Mouse (Mus musculus) forebrain, embryonic 16.5 days (tissue): ENCODE data around the gene Filip1l. TPM values are rescaled to one million over a fixed set of nuclear protein-coding genes. Genes with fewer than 3 reads are reported as not detected.

Experiments
- ATAC-seq: fragments of 200-750 bp; cut with Nextera tagmentation; 2 replicates; pipeline ENCODE4 v1.8.0; 2017; ENCODE audit warnings: mild to moderate bottlenecking, moderate library complexity
- H3K27ac ChIP-seq: fragments of 300-500 bp; sonication (generic); 2 replicates; pipeline ENCODE4 v1.5.1; 2014; ENCODE audit warnings: low read length, control low read depth
- H3K27me3 ChIP-seq: fragments of 300-500 bp; sonication (generic); replicated peaks from 2 replicates; pipeline ENCODE4 v1.6.1; 2014; ENCODE audit warnings: low read length; ENCODE audit not compliant: control insufficient read depth, insufficient read depth
- H3K36me3 ChIP-seq: fragments of 300-500 bp; sonication (generic); 2 replicates; pipeline ENCODE4 v1.6.1; 2014; ENCODE audit not compliant: control insufficient read depth, insufficient read depth
- H3K4me1 ChIP-seq: fragments of 300-500 bp; sonication (generic); replicated peaks from 2 replicates; pipeline ENCODE4 v1.6.1; 2014; ENCODE audit warnings: low read length; ENCODE audit not compliant: control insufficient read depth, insufficient read depth
- H3K4me2 ChIP-seq: fragments of 300-500 bp; sonication (generic); 2 replicates; pipeline ENCODE4 v1.6.1; 2014; ENCODE audit warnings: mild to moderate bottlenecking, low read length, control low read depth
- H3K4me3 ChIP-seq: fragments of 300-500 bp; sonication (generic); replicated peaks from 2 replicates; pipeline ENCODE4 v1.5.1; 2014; ENCODE audit warnings: mild to moderate bottlenecking, low read length, control low read depth
- H3K9ac ChIP-seq: fragments of 300-500 bp; sonication (generic); replicated peaks from 2 replicates; pipeline ENCODE4 v1.6.1; 2014; ENCODE audit warnings: low read depth, low read length, control low read depth
- H3K9me3 ChIP-seq: fragments of 300-500 bp; sonication (generic); 2 replicates; pipeline ENCODE4 v1.6.1; 2016; ENCODE audit warnings: low read length; ENCODE audit not compliant: control insufficient read depth
- WGBS: fragments of 180-500 bp; shearing (Covaris S2); extraction: QIAGEN DNeasy Blood & Tissue Kit; methylation state at CpG from one replicate; pipeline ENCODE4 v1.1.7; 2014; 5-methylcytosine and 5-hydroxymethylcytosine counted together
- polyA plus RNA-seq: library from polyadenylated mRNA; unstranded; fragments of >200 nt; fragmentation: Nextera tagmentation; extraction: Ambion mirVana; gene quantifications from 2 replicates; pipeline ENCODE4 v1.2.1, GENCODE M21; 2015

Filip1l gene
- polyA plus RNA-seq, 1 experiment from 2014 or later, result 2.2 TPM

- H3K27me3 ChIP-seq, result no peaks in the 10 kb centered on the region
- no peaks in the 10 kb centered on the region for H3K36me3 ChIP-seq
- no peaks in the 10 kb centered on the region for H3K4me1 ChIP-seq
- H3K4me2 ChIP-seq, result no peak overlapping the region
- H3K9ac ChIP-seq, result no peak overlapping the region
- H3K4me3 ChIP-seq, result no peak overlapping the region
- 62% methylated on average over 3 of the region's 3 CpGs for WGBS
- H3K9me3 ChIP-seq, result no peaks in the 10 kb centered on the region
- no peak for ATAC-seq
- H3K27ac ChIP-seq, result no peak overlapping the region
Observed at GRCm38 (mm10) chr16:57346258-57346657, 6.6 kb upstream of the Filip1l start.

- H3K36me3 ChIP-seq, result no peaks in the 10 kb centered on the region
- no peaks in the 10 kb centered on the region for H3K9me3 ChIP-seq
- no peak overlapping the region for H3K4me2 ChIP-seq
- H3K4me1 ChIP-seq, result peaks cover 6% of the 10 kb centered on the region; the same call in 1 of the 2 replicates
- no peak for ATAC-seq
- no peak overlapping the region for H3K9ac ChIP-seq
- H3K4me3 ChIP-seq, result no peak overlapping the region
- no peak overlapping the region for H3K27ac ChIP-seq
- no peaks in the 10 kb centered on the region for H3K27me3 ChIP-seq
- WGBS, result 91% methylated on average over 3 of the region's 3 CpGs
Observed at GRCm38 (mm10) chr16:57349039-57349438, 3.9 kb upstream of the Filip1l start.

GRCm38 (mm10) chr16:57349689-57350088, 3.2 kb upstream of the Filip1l start:
- Histone ChIP-seq H3K4me1 (peaks cover 6% of the 10 kb centered on the region; the same call in 1 of the 2 replicates), H3K4me2 (no peak overlapping the region), H3K27ac (no peak overlapping the region), H3K9ac (no peak overlapping the region), H3K27me3 (no peaks in the 10 kb centered on the region), H3K9me3 (no peaks in the 10 kb centered on the region), H3K36me3 (no peaks in the 10 kb centered on the region), H3K4me3 (no peak overlapping the region)
- 62% methylated on average over 3 of the region's 3 CpGs for WGBS
- ATAC-seq, result no peak

- H3K9me3 ChIP-seq, result no peaks in the 10 kb centered on the region
- WGBS, result 83% methylated on average over 11 of the region's 11 CpGs
- H3K9ac ChIP-seq, result no peak overlapping the region
- no peaks in the 10 kb centered on the region for H3K36me3 ChIP-seq
- H3K4me2 ChIP-seq, result no peak overlapping the region
- H3K4me3 ChIP-seq, result no peak overlapping the region
- H3K4me1 ChIP-seq, result peaks cover 6% of the 10 kb centered on the region; the same call in 1 of the 2 replicates
- H3K27ac ChIP-seq, result no peak overlapping the region
- ATAC-seq, result no peak
- H3K27me3 ChIP-seq, result no peaks in the 10 kb centered on the region
Observed at GRCm38 (mm10) chr16:57353166-57353721, 351 bp downstream of the Filip1l start.

GRCm38 (mm10) chr16:57353932-57354331, 1.0 kb downstream of the Filip1l start:
- no peak overlapping the region for H3K27ac ChIP-seq
- H3K27me3 ChIP-seq, result no peaks in the 10 kb centered on the region
- no peak overlapping the region for H3K4me2 ChIP-seq
- no peak overlapping the region for H3K4me3 ChIP-seq
- H3K9me3 ChIP-seq, result no peaks in the 10 kb centered on the region
- H3K9ac ChIP-seq, result no peak overlapping the region
- ATAC-seq, result no peak
- peaks cover 6% of the 10 kb centered on the region; the same call in 1 of the 2 replicates for H3K4me1 ChIP-seq
- H3K36me3 ChIP-seq, result no peaks in the 10 kb centered on the region
- WGBS, result 80% methylated on average over 6 of the region's 6 CpGs

GRCm38 (mm10) chr16:57356454-57356853, 3.6 kb downstream of the Filip1l start:
- Histone ChIP-seq H3K9ac (no peak overlapping the region), H3K9me3 (no peaks in the 10 kb centered on the region), H3K4me2 (no peak overlapping the region), H3K27me3 (no peaks in the 10 kb centered on the region), H3K4me1 (peaks cover 6% of the 10 kb centered on the region; the same call in 1 of the 2 replicates), H3K4me3 (no peak overlapping the region), H3K27ac (no peak overlapping the region), H3K36me3 (no peaks in the 10 kb centered on the region)
- no peak for ATAC-seq
- WGBS, result 61% methylated on average over 6 of the region's 6 CpGs

GRCm38 (mm10) chr16:57357011-57357410, 4.1 kb downstream of the Filip1l start:
- H3K27ac ChIP-seq, result no peak overlapping the region
- no peaks in the 10 kb centered on the region for H3K27me3 ChIP-seq
- H3K36me3 ChIP-seq, result no peaks in the 10 kb centered on the region
- no peak overlapping the region for H3K4me2 ChIP-seq
- H3K4me1 ChIP-seq, result peaks cover 6% of the 10 kb centered on the region; the same call in 1 of the 2 replicates
- no peaks in the 10 kb centered on the region for H3K9me3 ChIP-seq
- no peak overlapping the region for H3K4me3 ChIP-seq
- no peak for ATAC-seq
- no peak overlapping the region for H3K9ac ChIP-seq
- WGBS, result 83% methylated on average over 6 of the region's 6 CpGs

GRCm38 (mm10) chr16:57359251-57359650, 6.4 kb downstream of the Filip1l start:
- 86% methylated on average over 10 of the region's 10 CpGs for WGBS

GRCm38 (mm10) chr16:57360785-57361184, 7.9 kb downstream of the Filip1l start:
- no peaks in the 10 kb centered on the region for H3K27me3 ChIP-seq
- H3K27ac ChIP-seq, result no peak overlapping the region
- H3K9ac ChIP-seq, result no peak overlapping the region
- WGBS, result 93% methylated on average over 3 of the region's 3 CpGs
- no peak overlapping the region for H3K4me2 ChIP-seq
- ATAC-seq, result no peak
- H3K4me1 ChIP-seq, result no peaks in the 10 kb centered on the region
- H3K36me3 ChIP-seq, result no peaks in the 10 kb centered on the region
- H3K9me3 ChIP-seq, result no peaks in the 10 kb centered on the region
- no peak overlapping the region for H3K4me3 ChIP-seq

More at GRCm38 (mm10) chr16:57359251-57359650, 6.4 kb downstream of the Filip1l start:
- no peak overlapping the region for H3K4me2 ChIP-seq
- no peak overlapping the region for H3K4me3 ChIP-seq
- no peak overlapping the region for H3K27ac ChIP-seq
- no peak overlapping the region for H3K9ac ChIP-seq
- H3K27me3 ChIP-seq, result no peaks in the 10 kb centered on the region
- ATAC-seq, result no peak
- no peaks in the 10 kb centered on the region for H3K36me3 ChIP-seq
- H3K9me3 ChIP-seq, result no peaks in the 10 kb centered on the region
- H3K4me1 ChIP-seq, result no peaks in the 10 kb centered on the region
